Mouse (Mus musculus): Measurements from ENCODE around the gene Ell. TPM values are rescaled to one million over a fixed set of nuclear protein-coding genes. Genes with fewer than 3 reads are reported as not detected.

Gene Ell
- 0.98 TPM for polyA plus RNA-seq (2014; fragmentation: Illumina TruSeq; extraction: RNeasy Lipid Tissue Mini Kit (QIAGEN cat#74804); ENCODE audit: low read depth, low replicate concordance)

GRCm38 (mm10) chr8:70539077-70539813, at the start of gene Ell:
Gene Ell (plus strand): TSS chr8:70539457.

GRCm38 (mm10) chr8:70492664-70493640, 46.3 kb upstream of the Ell start, which contains the start of gene Crlf1:
Gene Crlf1 (plus strand): TSS chr8:70493158.

GRCm38 (mm10) chr8:70506328-70507026, 32.8 kb upstream of the Ell start, which contains the start of gene Rex1bd:
Gene Rex1bd (minus strand): TSS chr8:70506752.

GRCm38 (mm10) chr8:70510228-70510915, 28.9 kb upstream of the Ell start, which contains the start of gene Uba52:
Gene Uba52 (minus strand): TSS chr8:70510801.

GRCm38 (mm10) chr8:70527512-70528181, 11.6 kb upstream of the Ell start, which contains the start of the genes Fkbp8 and Kxd1:
Gene Fkbp8 (plus strand): TSS chr8:70527724.
Gene Kxd1 (minus strand): TSS chr8:70527956.

GRCm38 (mm10) chr8:70593961-70594609, 54.8 kb downstream of the Ell start, which contains the start of gene Isyna1:
Gene Isyna1 (plus strand): TSS chr8:70594373.

GRCm38 (mm10) chr8:70608749-70609367, 69.6 kb downstream of the Ell start, which contains the start of gene Ssbp4:
Gene Ssbp4 (minus strand): TSS chr8:70608872.

GRCm38 (mm10) chr8:70615894-70616293, 76.6 kb downstream of the Ell start, which contains the start of gene Lrrc25:
Gene Lrrc25 (plus strand): TSS chr8:70616155.

GRCm38 (mm10) chr8:70632346-70632892, 93.2 kb downstream of the Ell start, which contains the start of gene Gdf15:
Gene Gdf15 (minus strand): TSS chr8:70632456.

Other genes starting within 250 kb of the Ell start
- gene Ddx49, start 237.0 kb upstream of the Ell start, polyA plus RNA-seq (2014; fragmentation: Illumina TruSeq; extraction: RNeasy Lipid Tissue Mini Kit (QIAGEN cat#74804); ENCODE audit: low read depth, low replicate concordance): 5.1 TPM
- 1.3 TPM for gene Cope, start 236.9 kb upstream of the Ell start, polyA plus RNA-seq (2014; fragmentation: Illumina TruSeq; extraction: RNeasy Lipid Tissue Mini Kit (QIAGEN cat#74804); ENCODE audit: low read depth, low replicate concordance)
- not detected for gene Cers1, start 223.7 kb upstream of the Ell start, polyA plus RNA-seq (2014; fragmentation: Illumina TruSeq; extraction: RNeasy Lipid Tissue Mini Kit (QIAGEN cat#74804); ENCODE audit: low read depth, low replicate concordance)
- gene Gdf1, start 209.6 kb upstream of the Ell start, polyA plus RNA-seq (2014; fragmentation: Illumina TruSeq; extraction: RNeasy Lipid Tissue Mini Kit (QIAGEN cat#74804); ENCODE audit: low read depth, low replicate concordance): not detected
- gene Upf1, start 186.2 kb upstream of the Ell start, polyA plus RNA-seq (2014; fragmentation: Illumina TruSeq; extraction: RNeasy Lipid Tissue Mini Kit (QIAGEN cat#74804); ENCODE audit: low read depth, low replicate concordance): 3.8 TPM
- not detected for gene Comp, start 165.9 kb upstream of the Ell start, polyA plus RNA-seq (2014; fragmentation: Illumina TruSeq; extraction: RNeasy Lipid Tissue Mini Kit (QIAGEN cat#74804); ENCODE audit: low read depth, low replicate concordance)
- gene Crtc1, start 99.9 kb upstream of the Ell start, polyA plus RNA-seq (2014; fragmentation: Illumina TruSeq; extraction: RNeasy Lipid Tissue Mini Kit (QIAGEN cat#74804); ENCODE audit: low read depth, low replicate concordance): 2.8 TPM
- 2.3 TPM for gene Klhl26, start 62.5 kb upstream of the Ell start, polyA plus RNA-seq (2014; fragmentation: Illumina TruSeq; extraction: RNeasy Lipid Tissue Mini Kit (QIAGEN cat#74804); ENCODE audit: low read depth, low replicate concordance)
- gene Tmem59l, start 52.1 kb upstream of the Ell start, polyA plus RNA-seq (2014; fragmentation: Illumina TruSeq; extraction: RNeasy Lipid Tissue Mini Kit (QIAGEN cat#74804); ENCODE audit: low read depth, low replicate concordance): not detected
- gene Crlf1, start 46.3 kb upstream of the Ell start, polyA plus RNA-seq (2014; fragmentation: Illumina TruSeq; extraction: RNeasy Lipid Tissue Mini Kit (QIAGEN cat#74804); ENCODE audit: low read depth, low replicate concordance): not detected
- gene Rex1bd, start 32.7 kb upstream of the Ell start, polyA plus RNA-seq (2014; fragmentation: Illumina TruSeq; extraction: RNeasy Lipid Tissue Mini Kit (QIAGEN cat#74804); ENCODE audit: low read depth, low replicate concordance): 2.6 TPM
- gene Uba52, start 28.7 kb upstream of the Ell start, polyA plus RNA-seq (2014; fragmentation: Illumina TruSeq; extraction: RNeasy Lipid Tissue Mini Kit (QIAGEN cat#74804); ENCODE audit: low read depth, low replicate concordance): 2.6 TPM
- gene Fkbp8, start 11.7 kb upstream of the Ell start, polyA plus RNA-seq (2014; fragmentation: Illumina TruSeq; extraction: RNeasy Lipid Tissue Mini Kit (QIAGEN cat#74804); ENCODE audit: low read depth, low replicate concordance): 8.5 TPM
- 9.0 TPM for gene Kxd1, start 11.5 kb upstream of the Ell start, polyA plus RNA-seq (2014; fragmentation: Illumina TruSeq; extraction: RNeasy Lipid Tissue Mini Kit (QIAGEN cat#74804); ENCODE audit: low read depth, low replicate concordance)
- not detected for gene Isyna1, start 54.9 kb downstream of the Ell start, polyA plus RNA-seq (2014; fragmentation: Illumina TruSeq; extraction: RNeasy Lipid Tissue Mini Kit (QIAGEN cat#74804); ENCODE audit: low read depth, low replicate concordance)
- gene Ssbp4, start 69.4 kb downstream of the Ell start, polyA plus RNA-seq (2014; fragmentation: Illumina TruSeq; extraction: RNeasy Lipid Tissue Mini Kit (QIAGEN cat#74804); ENCODE audit: low read depth, low replicate concordance): not detected
- gene Lrrc25, start 76.7 kb downstream of the Ell start, polyA plus RNA-seq (2014; fragmentation: Illumina TruSeq; extraction: RNeasy Lipid Tissue Mini Kit (QIAGEN cat#74804); ENCODE audit: low read depth, low replicate concordance): not detected
- not detected for gene Gdf15, start 93.0 kb downstream of the Ell start, polyA plus RNA-seq (2014; fragmentation: Illumina TruSeq; extraction: RNeasy Lipid Tissue Mini Kit (QIAGEN cat#74804); ENCODE audit: low read depth, low replicate concordance)
- 13.4 TPM for gene Pgpep1, start 120.9 kb downstream of the Ell start, polyA plus RNA-seq (2014; fragmentation: Illumina TruSeq; extraction: RNeasy Lipid Tissue Mini Kit (QIAGEN cat#74804); ENCODE audit: low read depth, low replicate concordance)
- gene Lsm4, start 133.8 kb downstream of the Ell start, polyA plus RNA-seq (2014; fragmentation: Illumina TruSeq; extraction: RNeasy Lipid Tissue Mini Kit (QIAGEN cat#74804); ENCODE audit: low read depth, low replicate concordance): not detected
- gene Jund, start 159.5 kb downstream of the Ell start, polyA plus RNA-seq (2014; fragmentation: Illumina TruSeq; extraction: RNeasy Lipid Tissue Mini Kit (QIAGEN cat#74804); ENCODE audit: low read depth, low replicate concordance): 44.0 TPM
- gene Iqcn, start 164.0 kb downstream of the Ell start, polyA plus RNA-seq (2014; fragmentation: Illumina TruSeq; extraction: RNeasy Lipid Tissue Mini Kit (QIAGEN cat#74804); ENCODE audit: low read depth, low replicate concordance): not detected
- gene Gm3336, start 179.1 kb downstream of the Ell start, polyA plus RNA-seq (2014; fragmentation: Illumina TruSeq; extraction: RNeasy Lipid Tissue Mini Kit (QIAGEN cat#74804); ENCODE audit: low read depth, low replicate concordance): 31.1 TPM
- gene Pde4c, start 184.3 kb downstream of the Ell start, polyA plus RNA-seq (2014; fragmentation: Illumina TruSeq; extraction: RNeasy Lipid Tissue Mini Kit (QIAGEN cat#74804); ENCODE audit: low read depth, low replicate concordance): 0.19 TPM
- 1.7 TPM for gene Rab3a, start 215.2 kb downstream of the Ell start, polyA plus RNA-seq (2014; fragmentation: Illumina TruSeq; extraction: RNeasy Lipid Tissue Mini Kit (QIAGEN cat#74804); ENCODE audit: low read depth, low replicate concordance)
- gene Mpv17l2, start 221.5 kb downstream of the Ell start, polyA plus RNA-seq (2014; fragmentation: Illumina TruSeq; extraction: RNeasy Lipid Tissue Mini Kit (QIAGEN cat#74804); ENCODE audit: low read depth, low replicate concordance): 1.7 TPM
- 1.5 TPM for gene Pik3r2, start 237.3 kb downstream of the Ell start, polyA plus RNA-seq (2014; fragmentation: Illumina TruSeq; extraction: RNeasy Lipid Tissue Mini Kit (QIAGEN cat#74804); ENCODE audit: low read depth, low replicate concordance)